Mouse (Mus musculus): ENCODE results near the gene Umodl1. TPM values are rescaled to one million over a fixed set of nuclear protein-coding genes. Genes with fewer than 3 reads are reported as not detected.

The Umodl1 gene
- total RNA-seq, 4 experiments from 2014 or later, result not detected

GRCm38 (mm10) chr17:31000897-31001296, 46.5 kb downstream of the Umodl1 start:
- DNase-seq (ENCODE audit: low spot score), result no peak

- no peak for DNase-seq (ENCODE audit: low spot score)
Measured at GRCm38 (mm10) chr17:31002613-31003012, 48.2 kb downstream of the Umodl1 start.

DNA sequence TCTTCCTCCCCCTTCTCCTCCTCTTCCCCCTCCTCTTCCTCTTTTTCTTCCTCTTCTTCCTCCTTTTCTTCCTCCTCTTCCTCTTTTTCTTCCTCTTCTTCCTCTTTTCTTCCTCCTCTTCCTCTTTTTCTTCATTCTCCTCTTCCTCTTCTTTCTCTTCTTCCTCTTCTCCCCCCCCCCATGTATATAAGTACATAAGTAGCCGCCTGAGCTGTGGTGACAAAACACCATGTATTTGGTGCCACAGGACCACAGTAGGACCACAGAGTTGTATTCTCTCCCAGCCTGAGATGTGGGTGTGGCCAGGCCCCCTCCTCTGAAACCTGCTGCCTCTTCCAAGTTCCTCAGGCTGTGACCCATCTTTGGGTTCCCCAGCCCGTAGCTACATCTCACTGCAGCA, 50.8 kb downstream of the Umodl1 start:
- DNase-seq (ENCODE audit: low spot score), result no peak

DNA sequence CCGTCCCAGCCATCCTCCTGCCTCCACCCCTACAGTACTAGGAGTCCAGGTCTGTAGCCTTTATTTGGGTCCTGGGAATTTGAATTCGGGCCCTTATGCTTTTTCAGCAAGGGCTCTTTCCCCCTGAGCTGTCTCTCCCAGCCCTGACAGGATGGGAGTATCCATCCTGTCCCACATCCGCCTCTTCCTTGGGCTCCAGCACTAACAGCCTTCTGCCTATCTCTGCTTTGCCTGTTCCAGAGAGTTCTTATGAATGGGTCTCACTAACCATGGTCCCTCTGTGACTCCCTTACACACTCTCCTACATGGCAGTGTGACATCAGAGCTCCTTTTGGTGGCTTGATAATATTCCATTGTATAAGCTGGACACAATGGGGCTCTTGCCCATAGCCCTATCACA, 52.9 kb downstream of the Umodl1 start:
- DNase-seq (ENCODE audit: low spot score), result no peak

DNA sequence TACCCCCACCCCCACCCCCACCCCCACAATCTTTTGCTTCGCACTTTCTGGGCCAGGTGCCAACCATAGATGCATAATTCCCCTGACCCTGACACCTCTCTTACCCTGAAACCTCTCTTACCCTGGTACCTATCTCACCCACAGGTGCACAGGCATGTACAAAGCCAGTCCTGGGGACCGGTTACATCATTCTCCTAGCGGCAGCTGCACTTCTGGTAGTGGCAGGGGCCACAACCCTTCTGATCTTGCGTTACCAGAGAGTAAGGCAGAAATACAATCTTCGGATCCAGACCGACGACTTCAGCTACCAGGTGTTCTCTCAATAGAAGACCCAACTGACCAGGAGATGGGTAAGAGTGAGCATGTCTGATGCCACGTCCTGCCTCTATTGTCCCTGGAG, 54.0 kb downstream of the Umodl1 start:
- no peak for DNase-seq (ENCODE audit: low spot score)

GRCm38 (mm10) chr17:31011551-31012394, 57.3 kb downstream of the Umodl1 start:
- peak; percentile 36 for DNase-seq (ENCODE audit: low spot score)

DNA sequence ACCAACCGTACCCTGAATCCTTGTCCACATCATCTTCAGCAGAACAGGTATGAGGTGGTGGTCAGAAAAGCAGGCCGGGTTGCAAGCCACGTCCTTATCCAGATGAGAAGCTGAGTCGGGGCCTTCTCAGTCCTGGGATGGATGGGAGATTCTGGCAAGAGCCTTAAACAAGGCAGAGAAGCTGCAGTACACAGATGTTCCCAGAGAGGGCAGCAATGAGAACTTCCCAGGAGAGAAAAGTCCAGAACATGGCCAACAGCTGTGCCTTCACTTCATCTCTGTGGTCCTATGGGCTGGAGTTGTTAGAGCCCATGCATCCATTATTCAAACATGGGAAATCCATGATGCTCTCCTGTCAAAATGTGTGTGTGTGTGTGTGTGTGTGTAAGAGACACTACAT, 63.8 kb downstream of the Umodl1 start:
- peak; percentile 53 for DNase-seq (ENCODE audit: low spot score)

DNA sequence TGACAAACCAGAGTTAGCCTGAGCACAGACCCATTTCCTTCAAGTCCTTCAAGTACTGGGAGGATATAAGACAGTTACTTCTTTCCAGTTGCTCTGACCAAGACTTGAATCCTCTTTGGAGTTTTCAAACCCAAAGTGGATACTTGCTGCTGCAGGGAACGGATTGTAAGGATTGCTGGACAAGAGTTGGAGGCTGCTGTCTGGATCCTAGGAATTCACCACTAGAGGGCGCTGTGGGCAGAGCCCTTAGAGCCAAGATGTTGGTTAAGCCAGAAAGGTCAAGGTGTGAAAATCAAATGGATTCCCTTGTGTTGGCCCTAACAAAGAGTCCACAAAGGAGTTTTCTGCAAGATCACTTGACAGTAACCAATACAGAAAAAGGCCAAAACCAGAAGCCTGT, 65.1 kb downstream of the Umodl1 start:
- DNase-seq (ENCODE audit: low spot score), result peak; percentile 65

DNA sequence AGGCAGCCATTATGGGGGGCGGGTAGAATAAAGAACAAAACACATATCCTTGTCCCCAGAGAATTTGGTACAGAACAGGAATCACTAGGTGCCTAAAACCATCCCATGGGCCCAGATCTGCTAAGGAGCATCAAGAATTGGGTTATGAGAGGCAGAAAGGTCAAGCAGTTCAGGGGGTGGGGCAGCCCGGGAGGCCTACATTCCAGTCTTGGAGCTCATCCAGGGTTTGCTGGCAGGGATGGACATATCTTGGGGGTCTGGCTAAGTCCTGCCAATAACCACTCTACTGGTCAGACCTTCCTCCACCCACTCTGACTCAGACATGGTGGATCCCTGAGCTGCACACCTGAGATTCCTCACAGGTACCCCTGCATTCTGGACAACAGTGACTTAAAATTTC, 65.6 kb downstream of the Umodl1 start:
- no peak for DNase-seq (ENCODE audit: low spot score)

GRCm38 (mm10) chr17:31021276-31021675, 66.8 kb downstream of the Umodl1 start:
- no peak for DNase-seq (ENCODE audit: low spot score)

DNA sequence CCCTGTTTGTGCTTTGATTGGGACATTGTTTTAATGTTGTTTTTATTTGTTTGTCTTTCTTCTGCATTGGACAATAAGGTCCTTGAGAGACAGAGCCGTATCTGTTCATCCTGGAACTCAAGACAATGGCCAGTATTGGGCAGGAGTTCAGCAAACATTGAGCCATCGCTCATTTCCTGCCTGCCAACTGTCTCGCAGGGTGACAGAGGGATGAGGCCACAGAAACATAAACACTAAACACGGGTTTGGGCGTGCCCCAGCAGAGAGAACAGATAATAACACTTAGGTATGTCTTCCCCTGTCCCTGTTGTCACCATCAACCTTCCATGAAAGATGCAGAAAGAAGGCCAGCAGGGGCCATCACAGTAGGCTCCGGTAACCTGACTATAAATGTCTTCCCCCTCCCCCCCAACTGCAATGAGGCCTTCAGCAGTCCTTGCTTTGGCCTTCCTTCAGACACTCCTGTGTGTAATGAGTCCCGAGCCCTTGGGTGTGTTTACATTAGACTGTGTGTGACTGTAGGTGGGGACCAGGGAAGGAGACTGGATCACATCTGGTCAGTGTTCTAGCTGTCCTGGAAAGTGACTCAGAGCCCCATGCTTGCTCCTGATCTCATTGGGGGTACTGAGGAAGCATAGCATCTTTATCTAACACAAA, 69.8 kb downstream of the Umodl1 start:
- DNase-seq (ENCODE audit: low spot score), result no peak

- no peak for DNase-seq (ENCODE audit: low spot score)
Measured at GRCm38 (mm10) chr17:31024782-31025125, 70.3 kb downstream of the Umodl1 start.

GRCm38 (mm10) chr17:31026986-31027385, 72.5 kb downstream of the Umodl1 start:
- no peak for DNase-seq (ENCODE audit: low spot score)

GRCm38 (mm10) chr17:31027723-31028122, 73.3 kb downstream of the Umodl1 start:
- DNase-seq (ENCODE audit: low spot score), result no peak

DNA sequence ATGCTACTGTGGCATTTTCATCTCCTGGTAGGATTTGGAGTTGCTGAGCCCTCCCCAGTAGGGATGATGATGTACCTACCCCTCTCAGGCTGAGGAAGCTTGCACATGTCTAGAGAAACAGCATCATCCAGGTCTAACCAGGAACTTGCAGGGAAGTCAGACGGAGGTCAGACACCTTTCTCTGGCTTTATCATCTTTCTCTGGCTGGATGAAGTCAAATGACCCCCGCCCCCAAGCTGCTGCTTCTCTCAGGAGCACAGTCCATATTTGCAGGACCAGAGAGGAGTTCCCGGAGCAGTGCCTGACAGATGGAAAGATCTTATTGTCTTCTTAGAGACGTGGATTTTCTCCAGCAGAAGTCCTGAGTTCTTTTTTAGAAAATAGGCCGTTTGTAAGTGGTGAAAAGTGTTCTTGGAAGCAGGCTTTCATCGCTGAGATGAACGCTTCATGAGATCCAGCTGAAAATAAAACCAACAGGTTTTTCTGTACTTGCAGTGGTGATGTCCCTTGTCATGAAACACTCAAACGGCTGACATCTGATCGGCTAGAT, 74.5 kb downstream of the Umodl1 start:
- no peak for DNase-seq (ENCODE audit: low spot score)

- no peak for DNase-seq (ENCODE audit: low spot score)
Measured at GRCm38 (mm10) chr17:31029407-31029806, 75.0 kb downstream of the Umodl1 start.

DNA sequence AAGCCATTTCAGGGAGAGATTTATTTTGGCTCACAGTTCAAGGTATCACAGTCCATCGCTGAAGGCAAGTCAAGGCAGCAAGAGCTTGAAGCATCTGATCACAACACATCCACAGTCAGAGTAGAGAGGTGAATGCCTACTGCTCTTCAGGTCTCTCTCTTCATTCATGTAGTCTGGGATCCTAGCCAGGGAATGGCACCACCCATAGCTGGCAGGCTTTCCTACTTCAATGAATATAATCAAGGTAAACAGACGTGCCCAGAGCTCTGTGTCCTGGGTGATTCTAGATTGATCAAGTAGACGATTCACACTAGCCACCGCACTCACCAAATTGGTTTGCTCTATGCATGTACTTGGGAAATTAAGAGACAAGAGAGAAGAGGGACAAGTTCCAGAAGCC, 77.9 kb downstream of the Umodl1 start:
- no peak for DNase-seq (ENCODE audit: low spot score)

GRCm38 (mm10) chr17:31033251-31033650, 78.8 kb downstream of the Umodl1 start:
- DNase-seq (ENCODE audit: low spot score), result no peak

- DNase-seq (ENCODE audit: low spot score), result no peak
Measured at GRCm38 (mm10) chr17:31034165-31034564, 79.7 kb downstream of the Umodl1 start.

- no peak for DNase-seq (ENCODE audit: low spot score)
Measured at GRCm38 (mm10) chr17:31034674-31035356, 80.4 kb downstream of the Umodl1 start.

- DNase-seq (ENCODE audit: low spot score), result no peak
Measured at GRCm38 (mm10) chr17:31036168-31036876, 81.9 kb downstream of the Umodl1 start.

DNA sequence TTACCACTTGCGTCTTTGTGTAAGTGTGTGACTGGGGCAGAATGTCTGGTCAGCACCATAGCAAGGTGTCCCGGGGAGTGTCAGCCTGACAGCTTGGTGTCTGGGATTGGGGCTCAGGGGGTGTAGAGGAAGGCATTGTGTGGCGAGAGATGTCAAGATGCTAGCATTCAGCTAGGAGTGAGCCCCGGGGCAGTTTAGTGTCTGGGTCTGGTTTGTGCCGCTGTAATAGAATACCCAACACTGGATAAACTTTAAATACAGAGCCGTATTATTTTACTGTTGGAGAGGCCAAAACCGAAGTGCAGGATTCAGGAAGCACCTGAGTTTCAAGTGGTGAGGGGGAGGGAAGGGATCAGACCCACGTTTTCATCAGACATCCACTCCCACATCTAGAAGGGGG, 82.9 kb downstream of the Umodl1 start:
- DNase-seq (ENCODE audit: low spot score), result no peak

All from heart, adult 8-10 months (tissue).